Mouse (Mus musculus) stomach, embryonic 14.5 days (tissue): ENCODE data around the gene Prm1. TPM values are rescaled to one million over a fixed set of nuclear protein-coding genes. Genes with fewer than 3 reads are reported as not detected.
A peak's percentile ranks its signal among the peaks of the same experiment; 100 is the strongest.

Experiments used
- ATAC-seq: fragments of 200-750 bp; cut with Nextera tagmentation; 2 replicates; pipeline ENCODE4 v1.8.0; 2017; ENCODE audit warnings: low read depth, moderate TSS enrichment; ENCODE audit not compliant: insufficient number of reproducible peaks, insufficient read depth, low FRiP score
- H3K27ac ChIP-seq: fragments of 300-500 bp; sonication (generic); 2 replicates; pipeline ENCODE4 v1.5.1; 2014; ENCODE audit warnings: mild to moderate bottlenecking, low read length, moderate library complexity, mixed read lengths
- H3K27me3 ChIP-seq: fragments of 300-500 bp; sonication (generic); 2 replicates; pipeline ENCODE4 v1.6.1; 2014; ENCODE audit warnings: low read length, control low read depth, mixed read lengths; ENCODE audit not compliant: control insufficient read depth, insufficient read depth
- H3K36me3 ChIP-seq: fragments of 300-500 bp; sonication (generic); 2 replicates; pipeline ENCODE4 v1.6.1; 2014; ENCODE audit warnings: mild to moderate bottlenecking, control low read depth, low read length, moderate library complexity, mixed read lengths; ENCODE audit not compliant: control insufficient read depth, insufficient read depth
- H3K4me1 ChIP-seq: fragments of 300-500 bp; sonication (generic); 2 replicates; pipeline ENCODE4 v1.6.1; 2014; ENCODE audit warnings: low read length, control low read depth, mixed read lengths; ENCODE audit not compliant: control insufficient read depth, insufficient read depth
- H3K4me2 ChIP-seq: fragments of 300-500 bp; sonication (generic); replicated peaks from 2 replicates; pipeline ENCODE4 v1.6.1; 2014; ENCODE audit warnings: low read depth, low read length, control low read depth
- H3K4me3 ChIP-seq: fragments of 300-500 bp; sonication (generic); 2 replicates; pipeline ENCODE4 v1.5.1; 2014; ENCODE audit warnings: low read depth, low read length, control low read depth
- H3K9ac ChIP-seq: fragments of 300-500 bp; sonication (generic); replicated peaks from 2 replicates; pipeline ENCODE4 v1.6.1; 2014; ENCODE audit warnings: low read depth, mild to moderate bottlenecking, control low read depth, low read length, moderate library complexity, mixed read lengths
- H3K9me3 ChIP-seq: fragments of 300-500 bp; sonication (generic); 2 replicates; pipeline ENCODE4 v1.6.1; 2016; ENCODE audit warnings: low read depth, low read length, control low read depth; ENCODE audit not compliant: control insufficient read depth
- WGBS: fragments of 180-500 bp; shearing (Covaris S2); extraction: QIAGEN DNeasy Blood & Tissue Kit; methylation state at CpG from one replicate; pipeline ENCODE4 v1.1.7; 2014; 5-methylcytosine and 5-hydroxymethylcytosine counted together
- polyA plus RNA-seq: library from polyadenylated mRNA; unstranded; fragments of >200 nt; fragmentation: Nextera tagmentation; extraction: Ambion mirVana; gene quantifications from 2 replicates; pipeline ENCODE4 v1.2.1, GENCODE M21; 2014

Prm1 gene
- polyA plus RNA-seq, 1 experiment from 2014 or later: not detected

DNA sequence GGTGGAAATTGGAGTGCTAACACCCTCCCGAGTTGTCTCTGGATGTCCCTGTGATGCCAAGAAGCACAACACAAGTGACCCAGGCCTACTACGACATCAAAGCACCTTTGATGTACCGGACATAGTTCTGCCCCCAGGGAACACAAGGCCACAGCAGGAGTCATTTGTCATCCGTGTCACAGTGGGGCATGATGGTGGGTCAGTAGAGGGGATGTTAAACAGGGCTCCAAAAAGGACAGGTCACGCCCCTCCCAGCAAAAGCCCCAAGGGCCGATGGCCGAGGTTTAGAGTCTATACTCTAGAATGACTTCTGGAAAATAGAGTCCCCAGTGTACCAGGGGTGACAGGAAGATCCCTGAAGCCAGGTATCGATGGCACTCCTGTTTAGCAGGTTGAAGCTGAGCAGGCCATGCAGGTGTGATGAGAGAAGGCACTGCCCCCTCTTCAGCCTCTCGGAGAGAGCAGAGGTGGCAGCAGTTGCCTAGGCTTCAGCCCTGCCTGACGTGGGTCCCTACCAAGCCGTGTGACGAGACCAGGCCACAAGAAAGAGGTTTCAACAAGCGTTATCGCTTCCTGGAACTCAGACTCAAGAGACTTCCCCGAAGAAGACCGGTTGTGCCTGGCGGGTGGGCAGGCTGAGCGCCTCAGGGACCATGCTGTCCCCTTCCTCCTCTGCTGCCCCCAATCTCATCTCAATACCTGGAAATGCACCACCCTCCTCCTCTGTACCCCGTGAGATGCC lies 33.7 kb downstream of the Prm1 start:
- 71% methylated on average over 19 of the region's 19 CpGs for WGBS
- Histone ChIP-seq H3K9me3 (no peaks in the 10 kb centered on the region), H3K4me3 (no peak overlapping the region), H3K9ac (no peak overlapping the region), H3K27me3 (no peaks in the 10 kb centered on the region), H3K4me2 (no peak overlapping the region), H3K27ac (no peak overlapping the region), H3K4me1 (no peaks in the 10 kb centered on the region), H3K36me3 (no peaks in the 10 kb centered on the region)
- no peak for ATAC-seq

DNA sequence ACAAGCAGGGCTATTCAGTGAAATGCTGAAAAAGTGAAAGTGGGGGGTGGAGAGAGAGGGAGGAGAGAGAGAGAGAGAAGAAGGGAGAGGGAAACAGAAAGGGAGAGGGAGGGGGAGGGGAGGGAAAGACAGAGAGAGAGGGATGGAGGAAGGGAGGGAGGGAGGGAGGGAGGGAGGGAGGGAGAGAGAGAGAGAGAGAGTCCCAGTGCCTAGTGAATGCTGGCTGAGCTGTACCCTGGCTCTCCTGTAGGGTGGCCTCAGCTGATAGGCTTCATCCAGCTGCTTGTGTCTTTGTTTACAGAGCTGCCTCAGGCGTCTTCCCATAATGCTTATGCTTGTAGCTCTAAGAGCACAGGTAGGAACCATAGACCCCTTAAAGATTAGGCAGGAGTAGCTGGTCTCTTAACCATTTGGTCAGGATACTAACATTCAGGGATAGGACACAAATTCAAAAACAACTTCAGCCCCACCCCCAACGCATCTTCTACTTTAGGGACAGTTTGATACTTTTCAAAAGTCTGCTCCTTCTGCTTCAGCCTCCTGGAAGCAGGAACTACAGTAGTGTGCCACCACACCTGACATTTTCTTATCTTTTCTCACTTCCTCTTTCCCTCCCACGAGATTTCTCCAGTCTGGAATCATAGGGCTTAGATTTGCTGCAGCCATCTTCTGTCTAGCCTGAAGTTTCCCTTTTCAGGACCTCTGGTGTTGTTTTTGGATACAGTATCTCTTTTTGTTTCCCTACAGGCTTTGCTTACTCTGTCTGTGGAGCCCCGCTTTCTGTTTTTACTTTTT lies 34.9 kb downstream of the Prm1 start:
- 37% methylated on average over 4 of the region's 4 CpGs for WGBS

DNA sequence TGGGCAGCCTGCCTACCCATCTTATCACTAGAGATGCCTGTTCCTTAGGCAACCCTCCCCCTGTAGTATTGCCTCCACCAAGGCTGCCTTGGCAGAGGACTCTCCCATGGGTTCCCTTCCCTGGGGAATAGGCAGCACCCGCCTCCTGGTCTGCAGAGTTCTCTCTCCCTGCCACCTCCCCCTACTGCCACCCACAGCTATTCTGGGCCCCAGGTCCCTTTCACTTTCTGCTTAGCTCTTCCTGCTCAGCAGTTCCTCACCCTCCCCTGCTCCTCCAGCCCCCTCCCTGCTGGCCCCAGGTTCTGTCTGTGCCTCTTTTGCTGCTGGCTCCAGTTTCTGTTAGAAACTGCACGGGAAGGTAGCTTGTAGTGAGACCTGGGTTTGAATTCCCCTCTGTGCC lies 36.0 kb downstream of the Prm1 start:
- H3K36me3 ChIP-seq: no peaks in the 10 kb centered on the region
- no peak overlapping the region for H3K9ac ChIP-seq
- ATAC-seq: no peak
- H3K4me3 ChIP-seq: no peak overlapping the region
- 45% methylated on average over 2 of the region's 2 CpGs for whole genome bisulfite sequencing
- H3K27ac ChIP-seq: no peak overlapping the region
- no peaks in the 10 kb centered on the region for H3K27me3 ChIP-seq
- no peak overlapping the region for H3K4me2 ChIP-seq
- 0 out of 2 replicates have a peak, but pooled peaks cover 2% of the 10 kb centered on the region for H3K4me1 ChIP-seq
- no peaks in the 10 kb centered on the region for H3K9me3 ChIP-seq

More for the DNA sequence above, 34.9 kb downstream of the Prm1 start:
- peak; percentile 38; the same call in 1 of the 2 replicates for ATAC-seq
- Histone ChIP-seq H3K4me3 (no peak overlapping the region), H3K27me3 (no peaks in the 10 kb centered on the region), H3K9me3 (no peaks in the 10 kb centered on the region), H3K36me3 (no peaks in the 10 kb centered on the region), H3K4me2 (no peak overlapping the region), H3K27ac (no peak overlapping the region; the same call in 1 of the 2 replicates), H3K4me1 (no peaks in the 10 kb centered on the region), H3K9ac (no peak overlapping the region)

DNA sequence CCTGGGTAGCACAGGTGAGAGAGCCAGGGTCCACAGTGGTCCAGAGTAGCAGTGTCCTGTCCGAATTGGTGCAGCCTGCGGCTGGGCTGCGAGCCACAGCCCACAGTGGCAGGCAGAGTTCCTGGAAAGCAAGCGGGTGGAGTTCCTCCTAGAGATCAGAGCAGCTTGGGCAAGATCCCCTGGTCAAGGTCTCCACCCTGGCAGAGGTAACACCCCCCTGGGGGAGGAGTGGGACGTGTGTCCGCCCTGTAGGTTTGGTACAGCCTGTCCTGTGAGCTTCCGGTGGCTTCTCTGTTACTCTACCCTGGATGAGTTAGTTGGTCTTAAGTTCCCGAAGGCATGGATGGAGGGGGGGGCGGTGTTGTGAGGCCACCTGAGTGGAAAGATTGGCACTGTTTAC lies 36.8 kb downstream of the Prm1 start:
- peaks cover 6% of the 10 kb centered on the region; the same call in 1 of the 2 replicates for H3K4me1 ChIP-seq
- H3K4me3 ChIP-seq: no peak overlapping the region
- no peaks in the 10 kb centered on the region for H3K27me3 ChIP-seq
- no peak overlapping the region for H3K27ac ChIP-seq
- H3K9ac ChIP-seq: no peak overlapping the region
- no peak for ATAC-seq
- WGBS: 48% methylated on average over 9 of the region's 9 CpGs
- H3K36me3 ChIP-seq: no peaks in the 10 kb centered on the region
- no peaks in the 10 kb centered on the region for H3K9me3 ChIP-seq
- no peak overlapping the region for H3K4me2 ChIP-seq

DNA sequence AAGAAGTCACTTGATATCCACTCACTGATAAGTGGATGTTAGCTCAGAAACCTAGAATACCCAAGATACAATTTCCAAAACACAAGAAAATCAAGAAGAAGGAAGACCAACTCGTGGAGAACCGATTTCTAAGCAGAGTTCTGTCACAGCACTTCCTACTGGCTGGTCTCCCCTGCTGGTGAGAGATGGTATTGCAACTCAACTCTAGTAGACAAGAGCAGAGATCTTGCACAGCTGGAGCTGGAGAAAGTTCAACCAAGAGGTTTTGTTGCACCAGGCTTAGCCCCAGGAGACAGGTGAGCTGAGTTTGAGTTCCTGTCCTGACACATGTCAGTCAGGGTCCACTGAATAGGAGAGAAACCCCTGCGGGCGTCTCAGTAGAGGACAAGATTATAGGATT lies 38.5 kb downstream of the Prm1 start:
- WGBS: 53% methylated on average over 4 of the region's 4 CpGs
- Histone ChIP-seq H3K4me1 (peaks cover 7% of the 10 kb centered on the region; the same call in 1 of the 2 replicates), H3K36me3 (no peaks in the 10 kb centered on the region), H3K9me3 (no peaks in the 10 kb centered on the region), H3K4me3 (no peak overlapping the region), H3K9ac (no peak overlapping the region), H3K27ac (no peak overlapping the region), H3K27me3 (no peaks in the 10 kb centered on the region), H3K4me2 (no peak overlapping the region)
- no peak; the same call in 1 of the 2 replicates for ATAC-seq

DNA sequence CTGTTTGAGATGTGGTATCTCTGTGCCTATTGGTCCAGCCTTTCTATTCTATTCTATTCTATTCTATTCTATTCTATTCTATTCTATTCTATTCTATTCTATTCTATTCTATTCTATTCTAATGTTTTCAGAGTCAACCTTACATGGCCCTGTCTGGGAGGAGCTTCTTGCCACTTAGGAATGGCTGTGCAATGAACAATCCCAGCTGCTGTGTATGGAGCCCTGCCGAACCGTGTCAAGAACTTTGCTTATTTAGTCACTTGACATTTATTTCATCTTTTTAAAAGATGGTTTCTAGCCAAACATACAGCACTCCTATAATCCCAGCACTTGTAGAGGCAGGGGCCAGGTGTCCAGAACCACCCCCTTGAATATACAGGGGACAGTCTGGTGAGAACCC lies 41.3 kb downstream of the Prm1 start:
- H3K4me2 ChIP-seq: no peak overlapping the region
- WGBS: 11% methylated on average over 2 of the region's 2 CpGs
- H3K9ac ChIP-seq: no peak overlapping the region
- H3K36me3 ChIP-seq: no peaks in the 10 kb centered on the region
- H3K27me3 ChIP-seq: no peaks in the 10 kb centered on the region
- H3K9me3 ChIP-seq: no peaks in the 10 kb centered on the region
- peaks cover 7% of the 10 kb centered on the region; the same call in 1 of the 2 replicates for H3K4me1 ChIP-seq
- H3K4me3 ChIP-seq: no peak overlapping the region
- no peak overlapping the region for H3K27ac ChIP-seq
- no peak; the same call in 1 of the 2 replicates for ATAC-seq

DNA sequence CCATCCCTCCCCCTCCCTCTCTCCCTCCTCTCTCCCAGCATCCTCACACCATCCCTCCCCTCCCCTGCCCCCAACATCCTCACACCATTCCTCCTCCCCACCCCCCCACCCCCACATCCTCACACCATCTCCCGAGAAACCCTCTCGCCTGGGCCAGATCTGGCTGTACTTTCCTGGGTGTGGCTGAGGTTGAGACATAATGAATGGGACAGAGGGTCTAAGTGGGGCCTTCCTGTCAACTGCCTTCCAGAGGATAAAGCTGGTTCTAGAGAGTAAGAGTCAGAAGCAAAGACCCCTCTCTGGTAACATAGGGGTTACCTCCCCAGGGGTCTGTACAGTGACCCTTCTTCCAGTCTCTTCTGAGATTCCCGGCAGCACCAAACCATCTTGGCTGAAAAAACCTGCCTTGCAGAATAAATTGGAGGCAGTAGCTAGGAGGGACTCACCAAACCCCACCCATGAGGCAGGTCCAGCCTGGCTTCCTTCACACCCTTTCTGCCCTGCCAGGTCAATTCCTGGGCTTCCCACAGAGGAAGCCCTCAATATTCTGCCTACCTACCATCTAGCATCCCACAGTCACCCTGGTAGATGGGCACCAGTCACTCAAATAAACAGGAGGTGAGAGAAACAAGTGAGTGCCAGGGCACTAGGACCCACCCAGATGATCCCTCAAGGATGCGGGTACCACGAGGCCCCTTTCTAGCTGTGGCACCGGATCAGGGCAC lies 41.9 kb downstream of the Prm1 start:
- H3K4me1 ChIP-seq: peaks cover 7% of the 10 kb centered on the region; the same call in 1 of the 2 replicates
- no peaks in the 10 kb centered on the region for H3K9me3 ChIP-seq
- H3K36me3 ChIP-seq: no peaks in the 10 kb centered on the region
- H3K4me2 ChIP-seq: no peak overlapping the region
- H3K9ac ChIP-seq: no peak overlapping the region
- ATAC-seq: no peak
- no peaks in the 10 kb centered on the region for H3K27me3 ChIP-seq
- no peak overlapping the region for H3K27ac ChIP-seq
- no peak overlapping the region for H3K4me3 ChIP-seq
- 44% methylated on average over 6 of the region's 6 CpGs for WGBS

DNA sequence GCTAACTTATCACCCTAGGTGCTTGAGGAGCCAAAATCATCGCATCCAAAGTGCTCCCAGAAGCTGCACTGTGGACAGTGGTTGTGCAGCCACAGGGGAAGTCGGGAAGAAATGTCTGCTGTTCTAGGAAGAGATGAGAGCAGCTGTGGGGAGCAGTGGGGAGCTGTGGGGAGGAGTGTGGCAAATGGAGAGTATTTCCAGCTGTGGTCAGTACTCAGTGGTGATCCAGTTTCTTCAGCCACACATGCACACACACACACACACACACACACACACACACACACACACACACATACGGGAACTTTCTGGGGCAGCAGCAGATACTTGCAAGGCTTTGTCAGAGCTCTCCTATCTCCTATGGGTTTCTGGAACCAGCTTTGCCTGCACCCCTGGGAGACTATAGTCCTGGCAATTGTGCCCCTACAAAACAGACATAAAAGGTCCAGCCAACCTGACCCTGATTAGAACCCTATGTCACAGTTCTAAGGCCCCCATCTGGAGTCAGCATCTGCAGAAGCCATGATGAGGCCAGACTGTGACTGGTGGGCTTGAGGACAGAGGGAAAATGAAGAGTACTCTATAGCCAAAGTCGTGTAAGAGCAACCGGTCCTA lies 43.0 kb downstream of the Prm1 start:
- WGBS: 65% methylated on average over 5 of the region's 5 CpGs
- Histone ChIP-seq H3K36me3 (no peaks in the 10 kb centered on the region), H3K27me3 (no peaks in the 10 kb centered on the region), H3K4me2 (no peak overlapping the region), H3K4me3 (no peak overlapping the region), H3K9ac (no peak overlapping the region), H3K9me3 (no peaks in the 10 kb centered on the region), H3K27ac (no peak overlapping the region), H3K4me1 (peaks cover 7% of the 10 kb centered on the region; the same call in 1 of the 2 replicates)
- no peak for ATAC-seq
